ENCODE assay signal across 8 mouse cellular contexts in genomic region chr12:84468701-84469100, GRCm38 (mm10). TPM values are rescaled to one million over a fixed set of nuclear protein-coding genes. Genes with fewer than 3 reads are reported as not detected.
DNase-seq lines count a peak whose midpoint lies in the region; ATAC-seq and TF ChIP-seq lines count a peak whose summit lies in the region.

No protein-coding gene starts in this region.

- H3K9me3 ChIP-seq in hindbrain, embryonic 11.5 days (ENCODE audit: control insufficient read depth, low read length), result no peaks in the 10 kb centered on the region
- no peaks in the 10 kb centered on the region for H3K9me3 ChIP-seq in hindbrain, embryonic 12.5 days (replicated peaks)
- H3K9me3 ChIP-seq in G1E (replicated peaks), result no peaks in the 10 kb centered on the region

- no peaks in the 10 kb centered on the region for H3K4me1 ChIP-seq in hindbrain, embryonic 11.5 days (replicated peaks; ENCODE audit: control insufficient read depth, insufficient read depth, low read length)
- no peaks in the 10 kb centered on the region for H3K4me1 ChIP-seq in hindbrain, embryonic 12.5 days
- no peaks in the 10 kb centered on the region for H3K4me1 ChIP-seq in G1E (ENCODE audit: insufficient read depth, low read depth, low read length)

- H3K4me2 ChIP-seq in hindbrain, embryonic 11.5 days (replicated peaks; ENCODE audit: low read depth, low read length), result no peak overlapping the region
- no peak overlapping the region for H3K4me2 ChIP-seq in hindbrain, embryonic 12.5 days (replicated peaks)

- TF ChIP-seq CTCF in G1E (IDR thresholded peaks at IDR 0.05; ENCODE audit: low read depth, low read length), result 0 out of 2 replicates have a peak, but pooled peaks have one; percentile 2

- 0% methylated on average over 1 of the region's 1 CpGs for WGBS in hindbrain, embryonic 11.5 days
- WGBS in hindbrain, embryonic 12.5 days, result 2% methylated on average over 1 of the region's 1 CpGs

- no peaks in the 10 kb centered on the region for H3K36me3 ChIP-seq in hindbrain, embryonic 11.5 days (ENCODE audit: control insufficient read depth, insufficient read depth, low read length)
- H3K36me3 ChIP-seq in hindbrain, embryonic 12.5 days, result peaks cover 8% of the 10 kb centered on the region; the same call in 1 of the 2 replicates
- peaks cover 70% of the 10 kb centered on the region for H3K36me3 ChIP-seq in G1E (replicated peaks)

- no peak overlapping the region for H3K9ac ChIP-seq in hindbrain, embryonic 11.5 days (ENCODE audit: low read depth, low read length)
- H3K9ac ChIP-seq in hindbrain, embryonic 12.5 days, result no peak overlapping the region

- H3K27ac ChIP-seq in hindbrain, embryonic 11.5 days (ENCODE audit: low read depth, low read length), result no peak overlapping the region
- no peak overlapping the region for H3K27ac ChIP-seq in hindbrain, embryonic 12.5 days

- no peak overlapping the region for H3K4me3 ChIP-seq in hindbrain, embryonic 11.5 days (ENCODE audit: low read depth, low read length)
- no peak overlapping the region for H3K4me3 ChIP-seq in hindbrain, embryonic 12.5 days
- H3K4me3 ChIP-seq in G1E (ENCODE audit: low read depth, low read length), result no peak overlapping the region

- no peaks in the 10 kb centered on the region for H3K27me3 ChIP-seq in hindbrain, embryonic 11.5 days (ENCODE audit: control insufficient read depth, insufficient read depth, low read length)
- H3K27me3 ChIP-seq in hindbrain, embryonic 12.5 days, result no peaks in the 10 kb centered on the region
- no peaks in the 10 kb centered on the region for H3K27me3 ChIP-seq in G1E (ENCODE audit: insufficient read depth, low read length)

- intact Hi-C loops in heart, postnatal 25 days (cut with DNase I), result loop anchor here (5.0 kb wide), 1 partner anchor 79 kb away; no protein-coding TSS in a partner anchor

- peak; percentile 65 for DNase-seq in hindbrain, embryonic 11.5 days (ENCODE audit: low spot score)
- peak; percentile 80 for DNase-seq in 3T3-L1 (ENCODE audit: low read depth, low spot score)
- peak; percentile 20 for DNase-seq in G1E (ENCODE audit: low spot score)
- no peak for DNase-seq in adrenal gland, adult 2 months
- no peak for DNase-seq in heart, postnatal 25 days (ENCODE audit: low spot score)
- DNase-seq in frontal cortex, postnatal 10 days (ENCODE audit: low spot score in 2 of 2), result no peak

- ATAC-seq in hindbrain, embryonic 11.5 days (ENCODE audit: low FRiP score), result no peak
- ATAC-seq in hindbrain, embryonic 12.5 days (ENCODE audit: low FRiP score), result no peak
- peak; percentile 45; the same call in 1 of the 2 replicates for ATAC-seq in G1E (ENCODE audit: extremely low read depth, insufficient number of reproducible peaks, low FRiP score, poor library complexity, severe bottlenecking)
- ATAC-seq in erythroid progenitor cell, adult 5-6 weeks (replicated peaks; ENCODE audit: low FRiP score, poor library complexity, severe bottlenecking), result peak; percentile 76

RNA-seq across cellular contexts. Expression of gene Lin52, which starts 17.5 kb away (rescaled TPM):
- 32.8 and 35.9 TPM in 2 replicates for polyA plus RNA-seq in hindbrain, embryonic 11.5 days (2014; fragmentation: Nextera tagmentation; extraction: Ambion mirVana)
- polyA plus RNA-seq in hindbrain, embryonic 12.5 days (2016; fragmentation: Nextera tagmentation; extraction: Ambion mirVana), result 31.1 and 31.8 TPM in 2 replicates
- total RNA-seq in G1E (2014; fragmentation: Nextera tagmentation) (21.6 and 25.2 TPM in 2 replicates), G1E (2017) (30.9 and 38.5 TPM in 2 replicates)
- 0.67 and 1.0 TPM in 2 replicates for polyA plus RNA-seq in G1E (2012)
- 19.8 and 41.1 TPM in 2 replicates for total RNA-seq in erythroid progenitor cell, adult 5-6 weeks (2015; ENCODE audit: low replicate concordance)
- total RNA-seq in erythroid progenitor cell, adult 5-6 weeks (2017; ENCODE audit: low replicate concordance), result 22.0 and 26.2 TPM in 2 replicates
- 10 to 100 TPM; 16.2 to 19.7 TPM for total RNA-seq in adrenal gland, adult 2 months (2021)
- polyA plus RNA-seq in adrenal gland, adult 2 months (2012; rRNA removed), result 5.0 and 6.9 TPM in 2 replicates
- 10 to 100 TPM; 10.2 to 12.2 TPM for total RNA-seq in heart, postnatal 25 days (2021)

RNA-seq across cellular contexts. Expression of gene Aldh6a1, which starts 17.9 kb away (rescaled TPM):
- 25.4 and 25.9 TPM in 2 replicates for polyA plus RNA-seq in hindbrain, embryonic 11.5 days (2014; fragmentation: Nextera tagmentation; extraction: Ambion mirVana)
- 32.6 and 33.9 TPM in 2 replicates for polyA plus RNA-seq in hindbrain, embryonic 12.5 days (2016; fragmentation: Nextera tagmentation; extraction: Ambion mirVana)
- total RNA-seq in G1E (2014; fragmentation: Nextera tagmentation), result 39.6 and 41.2 TPM in 2 replicates
- total RNA-seq in G1E (2017), result 14.7 and 16.1 TPM in 2 replicates
- polyA plus RNA-seq in G1E (2012), result 3.5 and 4.6 TPM in 2 replicates
- 4.2 and 6.8 TPM in 2 replicates for total RNA-seq in erythroid progenitor cell, adult 5-6 weeks (2015; ENCODE audit: low replicate concordance)
- total RNA-seq in erythroid progenitor cell, adult 5-6 weeks (2017; ENCODE audit: low replicate concordance), result 2.6 and 7.5 TPM in 2 replicates
- total RNA-seq in adrenal gland, adult 2 months (2021), result 100 to 1,000 TPM; 211 to 272 TPM
- polyA plus RNA-seq in adrenal gland, adult 2 months (2012; rRNA removed), result 21.7 and 22.0 TPM in 2 replicates
- total RNA-seq in heart, postnatal 25 days (2021), result 100 to 1,000 TPM; 178 to 183 TPM

RNA-seq across cellular contexts. Expression of gene Rnf113a2, which starts 51.7 kb away (rescaled TPM):
- polyA plus RNA-seq in hindbrain, embryonic 11.5 days (2014; fragmentation: Nextera tagmentation; extraction: Ambion mirVana), result 30.2 and 33.9 TPM in 2 replicates
- polyA plus RNA-seq in hindbrain, embryonic 12.5 days (2016; fragmentation: Nextera tagmentation; extraction: Ambion mirVana), result 29.2 and 29.9 TPM in 2 replicates
- total RNA-seq in G1E (2014; fragmentation: Nextera tagmentation) (53.0 and 73.5 TPM in 2 replicates), G1E (2017) (55.6 and 59.1 TPM in 2 replicates)
- 47.9 and 48.1 TPM in 2 replicates for polyA plus RNA-seq in G1E (2012)
- total RNA-seq in erythroid progenitor cell, adult 5-6 weeks (2015; ENCODE audit: low replicate concordance), result 29.8 and 29.9 TPM in 2 replicates
- total RNA-seq in erythroid progenitor cell, adult 5-6 weeks (2017; ENCODE audit: low replicate concordance), result 14.8 and 15.8 TPM in 2 replicates
- 10 to 100 TPM; 16.0 to 19.6 TPM for total RNA-seq in adrenal gland, adult 2 months (2021)
- polyA plus RNA-seq in adrenal gland, adult 2 months (2012; rRNA removed), result 0.73 and 0.86 TPM in 2 replicates
- total RNA-seq in heart, postnatal 25 days (2021), result 1 to 10 TPM; 8.4 to 8.5 TPM

RNA-seq across cellular contexts. Expression of gene Bbof1, which starts 59.8 kb away (rescaled TPM):
- polyA plus RNA-seq in hindbrain, embryonic 11.5 days (2014; fragmentation: Nextera tagmentation; extraction: Ambion mirVana), result 1.5 and 2.4 TPM in 2 replicates
- 1.2 and 2.6 TPM in 2 replicates for polyA plus RNA-seq in hindbrain, embryonic 12.5 days (2016; fragmentation: Nextera tagmentation; extraction: Ambion mirVana)
- total RNA-seq in G1E (2014; fragmentation: Nextera tagmentation) (4.1 and 5.5 TPM in 2 replicates), G1E (2017) (4.4 and 6.0 TPM in 2 replicates)
- 2.2 and 2.7 TPM in 2 replicates for polyA plus RNA-seq in G1E (2012)
- total RNA-seq in erythroid progenitor cell, adult 5-6 weeks (2015; ENCODE audit: low replicate concordance), result not detected in 2 replicates
- 2.6 and 9.1 TPM in 2 replicates for total RNA-seq in erythroid progenitor cell, adult 5-6 weeks (2017; ENCODE audit: low replicate concordance)
- total RNA-seq in adrenal gland, adult 2 months (2021), result 1 to 10 TPM; 2.7 to 3.4 TPM
- polyA plus RNA-seq in adrenal gland, adult 2 months (2012; rRNA removed), result not detected in 2 replicates
- total RNA-seq in heart, postnatal 25 days (2021), result 1 to 10 TPM; 1.3 to 3.0 TPM

RNA-seq across cellular contexts. Expression of gene Entpd5, which starts 59.9 kb away (rescaled TPM):
- polyA plus RNA-seq in hindbrain, embryonic 11.5 days (2014; fragmentation: Nextera tagmentation; extraction: Ambion mirVana), result 10.6 and 12.0 TPM in 2 replicates
- polyA plus RNA-seq in hindbrain, embryonic 12.5 days (2016; fragmentation: Nextera tagmentation; extraction: Ambion mirVana), result 11.9 and 12.3 TPM in 2 replicates
- 15.7 and 20.9 TPM in 2 replicates for total RNA-seq in G1E (2014; fragmentation: Nextera tagmentation)
- 14.4 and 16.0 TPM in 2 replicates for total RNA-seq in G1E (2017)
- 1.6 and 3.7 TPM in 2 replicates for polyA plus RNA-seq in G1E (2012)
- total RNA-seq in erythroid progenitor cell, adult 5-6 weeks (2015; ENCODE audit: low replicate concordance), result 8.6 and 17.2 TPM in 2 replicates
- 4.8 and 9.2 TPM in 2 replicates for total RNA-seq in erythroid progenitor cell, adult 5-6 weeks (2017; ENCODE audit: low replicate concordance)
- 100 to 1,000 TPM; 124 to 126 TPM for total RNA-seq in adrenal gland, adult 2 months (2021)
- 11.9 and 14.8 TPM in 2 replicates for polyA plus RNA-seq in adrenal gland, adult 2 months (2012; rRNA removed)
- 10 to 100 TPM; 58.1 to 59.2 TPM for total RNA-seq in heart, postnatal 25 days (2021)

Comparison
In these comparisons a context has a peak if more than half of its experiments do, and no peak if none do; other contexts are left out.
1. ATAC-seq: peak in G1E (single experiment) and erythroid progenitor cell, adult 5-6 weeks (single experiment); none in hindbrain, embryonic 11.5 days (single experiment) and hindbrain, embryonic 12.5 days (single experiment).
2. DNase-seq: peak in hindbrain, embryonic 11.5 days (single experiment), 3T3-L1 (single experiment) and G1E (single experiment); none in adrenal gland, adult 2 months (single experiment), heart, postnatal 25 days (single experiment) and frontal cortex, postnatal 10 days (0 of 2).
3. RNA of gene Aldh6a1, which starts 17.9 kb away (total RNA-seq): 211 to 272 TPM in adrenal gland, adult 2 months and 178 to 183 TPM in heart, postnatal 25 days; 14.7 to 41.2 TPM in G1E and 2.6 to 7.5 TPM in erythroid progenitor cell, adult 5-6 weeks; every median in the first group is over 4 times any median in the second.